ENCODE assay signal across 9 mouse cellular contexts in the genomic region with DNA sequence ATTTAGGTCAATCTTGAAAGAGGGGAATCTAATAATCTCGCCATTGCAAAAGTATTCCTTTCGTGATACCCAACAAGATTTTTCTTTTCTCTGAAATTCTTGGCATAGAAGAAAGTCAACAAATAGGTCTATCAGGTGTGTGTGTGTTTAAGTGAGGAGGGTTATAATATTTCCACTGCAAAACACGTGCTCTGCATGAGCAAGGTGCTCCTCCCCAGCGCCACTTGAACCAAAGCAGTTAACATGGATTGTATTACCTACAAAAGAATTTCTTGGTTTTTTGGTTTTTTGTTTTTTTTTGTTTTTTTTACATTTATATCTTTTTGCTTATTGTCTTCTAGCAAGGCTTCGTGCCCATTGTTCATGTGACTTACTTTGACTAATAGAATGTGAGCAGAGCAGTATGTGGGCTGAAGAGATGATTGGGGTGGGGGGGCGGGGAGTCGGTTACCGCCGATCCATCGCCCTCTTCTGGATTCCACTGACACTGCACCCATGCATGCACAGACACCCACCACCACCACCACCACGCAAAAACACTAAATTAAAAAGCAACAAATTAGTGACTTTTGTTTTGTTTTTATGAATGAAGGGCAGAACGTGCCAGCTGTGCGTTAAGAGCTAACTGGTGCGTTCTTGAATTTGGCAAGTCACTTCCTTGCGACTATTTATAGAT. TPM values are rescaled to one million over a fixed set of nuclear protein-coding genes. Genes with fewer than 3 reads are reported as not detected.
DNase-seq lines count a peak whose midpoint lies in the region; ATAC-seq and TF ChIP-seq lines count a peak whose summit lies in the region.
"Had no signal": no experiment of that assay in that cellular context is flagged by ENCODE, and none has a peak within 500 bp of the region (broad histone marks: within the 10 kb centered on the region; RNA-seq: fewer than 3 reads in every experiment).

No protein-coding gene starts in this region.

- no peaks in the 10 kb centered on the region for H3K36me3 ChIP-seq in forebrain, postnatal 0 days (ENCODE audit: insufficient read depth)
- H3K36me3 ChIP-seq in hindbrain, postnatal 0 days (ENCODE audit: insufficient read depth, low read length): no peaks in the 10 kb centered on the region
- H3K36me3 ChIP-seq in limb, embryonic 10.5 days: peaks cover 8% of the 10 kb centered on the region
- no peaks in the 10 kb centered on the region; the same call in 1 of the 2 replicates for H3K36me3 ChIP-seq in midbrain, embryonic 10.5 days
- no peaks in the 10 kb centered on the region for H3K36me3 ChIP-seq in splenic B cell, adult 2 months (ENCODE audit: control insufficient read depth, insufficient read depth, low read length, poor library complexity, severe bottlenecking)

- peaks cover 10% of the 10 kb centered on the region for H3K4me1 ChIP-seq in forebrain, postnatal 0 days (ENCODE audit: insufficient read depth)
- peaks cover 14% of the 10 kb centered on the region; the same call in 1 of the 2 replicates for H3K4me1 ChIP-seq in hindbrain, postnatal 0 days (ENCODE audit: insufficient read depth, low read length)
- H3K4me1 ChIP-seq in limb, embryonic 10.5 days: peaks cover 32% of the 10 kb centered on the region
- H3K4me1 ChIP-seq in midbrain, embryonic 10.5 days: peaks cover 35% of the 10 kb centered on the region

- peak overlapping the region; percentile 96 for H3K9ac ChIP-seq in forebrain, postnatal 0 days
- peak overlapping the region; percentile 100 for H3K9ac ChIP-seq in hindbrain, postnatal 0 days (replicated peaks; ENCODE audit: low read length)

- 22% methylated on average over 15 of the region's 15 CpGs for WGBS in forebrain, postnatal 0 days
- WGBS in hindbrain, postnatal 0 days: 24% methylated on average over 15 of the region's 15 CpGs
- 27% methylated on average over 15 of the region's 15 CpGs for WGBS in limb, embryonic 10.5 days
- 24% methylated on average over 15 of the region's 15 CpGs for WGBS in midbrain, embryonic 10.5 days

- H3K9me3 ChIP-seq in forebrain, postnatal 0 days (ENCODE audit: low read length): no peaks in the 10 kb centered on the region
- H3K9me3 ChIP-seq in hindbrain, postnatal 0 days (ENCODE audit: low read length): no peaks in the 10 kb centered on the region
- no peaks in the 10 kb centered on the region for H3K9me3 ChIP-seq in limb, embryonic 10.5 days (replicated peaks)
- no peaks in the 10 kb centered on the region for H3K9me3 ChIP-seq in midbrain, embryonic 10.5 days (replicated peaks)

- peak overlapping the region; percentile 94 for H3K27ac ChIP-seq in forebrain, postnatal 0 days (ENCODE audit: low read depth, low read length)
- peak overlapping the region; percentile 99 for H3K27ac ChIP-seq in hindbrain, postnatal 0 days
- H3K27ac ChIP-seq in limb, embryonic 10.5 days: peak overlapping the region; percentile 100
- peak overlapping the region; percentile 100 for H3K27ac ChIP-seq in midbrain, embryonic 10.5 days (replicated peaks)

- peak; percentile 68 for TF ChIP-seq CTCF in forebrain, postnatal 0 days (IDR thresholded peaks at IDR 0.05; ENCODE audit: low read depth)
- peak; percentile 69 for TF ChIP-seq CTCF in hindbrain, postnatal 0 days (IDR thresholded peaks at IDR 0.05; ENCODE audit: low read depth)

- no peaks in the 10 kb centered on the region for H3K27me3 ChIP-seq in forebrain, postnatal 0 days (ENCODE audit: insufficient read depth, low read length)
- H3K27me3 ChIP-seq in hindbrain, postnatal 0 days (ENCODE audit: insufficient read depth, low read length): no peaks in the 10 kb centered on the region
- no peaks in the 10 kb centered on the region for H3K27me3 ChIP-seq in limb, embryonic 10.5 days (ENCODE audit: low read depth, poor library complexity, severe bottlenecking)
- no peaks in the 10 kb centered on the region for H3K27me3 ChIP-seq in midbrain, embryonic 10.5 days (ENCODE audit: low read depth, poor library complexity, severe bottlenecking)
- H3K27me3 ChIP-seq in splenic B cell, adult 2 months (ENCODE audit: control insufficient read depth, insufficient read depth, low read length, poor library complexity, severe bottlenecking): no peaks in the 10 kb centered on the region
- H3K27me3 ChIP-seq: Patski had no signal

- H3K4me3 ChIP-seq in forebrain, postnatal 0 days (ENCODE audit: low read depth, low read length): peak overlapping the region; percentile 75
- peak overlapping the region; percentile 98 for H3K4me3 ChIP-seq in hindbrain, postnatal 0 days (ENCODE audit: low read length)
- H3K4me3 ChIP-seq in limb, embryonic 10.5 days: peak overlapping the region; percentile 75
- peak overlapping the region; percentile 91 for H3K4me3 ChIP-seq in midbrain, embryonic 10.5 days

- peak; percentile 52 to 71 for DNase-seq in left cerebral cortex, adult 18-20 months (ENCODE audit: low spot score in 2 of 2)
- DNase-seq in left cerebral cortex, adult 8-10 months (ENCODE audit: low spot score in 2 of 2): no peak
- peak; percentile 78 to 80 for DNase-seq in cerebellum, adult 18-20 months
- DNase-seq in forebrain, postnatal 0 days: no peak
- DNase-seq in hindbrain, postnatal 0 days (ENCODE audit: low spot score): peak; percentile 86
- peak; percentile 80 for DNase-seq in limb, embryonic 10.5 days (ENCODE audit: low spot score)
- DNase-seq in midbrain, embryonic 10.5 days (ENCODE audit: low spot score): peak; percentile 73
- peak; percentile 70 for DNase-seq in splenic B cell, adult 2 months (ENCODE audit: low read depth, low spot score)

- ATAC-seq in forebrain, postnatal 0 days: peak; percentile 85
- peak; percentile 77 for ATAC-seq in hindbrain, postnatal 0 days

- H3K4me2 ChIP-seq in forebrain, postnatal 0 days (ENCODE audit: low read depth): peak overlapping the region; percentile 63
- peak overlapping the region; percentile 95 for H3K4me2 ChIP-seq in hindbrain, postnatal 0 days (ENCODE audit: low read depth, low read length)

RNA-seq across cellular contexts. Expression of gene Zbed3, which starts 0.7 kb away (rescaled TPM):
- 10 to 100 TPM; 12.7 to 14.5 TPM for total RNA-seq in left cerebral cortex, adult 18-20 months (2021)
- total RNA-seq in left cerebral cortex, adult 8-10 months (2022): 10 to 100 TPM; 14.1 to 18.4 (median 16.1) TPM
- 11.1 and 15.8 TPM in 2 replicates for total RNA-seq in forebrain, postnatal 0 days (2014; rRNA removed)
- polyA plus RNA-seq in forebrain, postnatal 0 days (2015; fragmentation: Nextera tagmentation; extraction: Ambion mirVana): 30.8 and 31.4 TPM in 2 replicates
- 20.5 and 24.1 TPM in 2 replicates for total RNA-seq in hindbrain, postnatal 0 days (2014; rRNA removed)
- 34.3 and 38.2 TPM in 2 replicates for polyA plus RNA-seq in hindbrain, postnatal 0 days (2015; fragmentation: Nextera tagmentation; extraction: Ambion mirVana)
- polyA plus RNA-seq in limb, embryonic 10.5 days (2016; fragmentation: Nextera tagmentation; extraction: Ambion mirVana): 81.8 and 98.6 TPM in 2 replicates
- polyA plus RNA-seq in midbrain, embryonic 10.5 days (2016; fragmentation: Nextera tagmentation; extraction: Ambion mirVana): 47.6 and 56.1 TPM in 2 replicates

RNA-seq across cellular contexts. Expression of gene Aggf1, which starts 51.1 kb away (rescaled TPM):
- total RNA-seq in left cerebral cortex, adult 18-20 months (2021): 10 to 100 TPM; 51.5 to 56.0 TPM
- total RNA-seq in left cerebral cortex, adult 8-10 months (2022): 10 to 100 TPM; 46.3 to 49.9 (median 48.2) TPM
- total RNA-seq in forebrain, postnatal 0 days (2014; rRNA removed): 34.3 and 36.5 TPM in 2 replicates
- polyA plus RNA-seq in forebrain, postnatal 0 days (2015; fragmentation: Nextera tagmentation; extraction: Ambion mirVana): 31.0 and 32.8 TPM in 2 replicates
- total RNA-seq in hindbrain, postnatal 0 days (2014; rRNA removed): 23.7 and 28.4 TPM in 2 replicates
- 29.1 and 30.4 TPM in 2 replicates for polyA plus RNA-seq in hindbrain, postnatal 0 days (2015; fragmentation: Nextera tagmentation; extraction: Ambion mirVana)
- polyA plus RNA-seq in limb, embryonic 10.5 days (2016; fragmentation: Nextera tagmentation; extraction: Ambion mirVana): 38.9 and 44.6 TPM in 2 replicates
- polyA plus RNA-seq in midbrain, embryonic 10.5 days (2016; fragmentation: Nextera tagmentation; extraction: Ambion mirVana): 41.0 and 41.9 TPM in 2 replicates

Comparison
In these comparisons a context has a peak if more than half of its experiments do, and no peak if none do; other contexts are left out.
1. DNase-seq: peak in left cerebral cortex, adult 18-20 months (2 of 2), cerebellum, adult 18-20 months (2 of 2), hindbrain, postnatal 0 days (single experiment), limb, embryonic 10.5 days (single experiment), midbrain, embryonic 10.5 days (single experiment) and splenic B cell, adult 2 months (single experiment); none in left cerebral cortex, adult 8-10 months (0 of 2) and forebrain, postnatal 0 days (single experiment).
2. Peak in every context shown above with its lines, with median percentiles within 50 percentile points of each other: H3K27ac ChIP-seq and H3K4me3 ChIP-seq.